ENCODE assay signal across 15 mouse cellular contexts in the genomic region with DNA sequence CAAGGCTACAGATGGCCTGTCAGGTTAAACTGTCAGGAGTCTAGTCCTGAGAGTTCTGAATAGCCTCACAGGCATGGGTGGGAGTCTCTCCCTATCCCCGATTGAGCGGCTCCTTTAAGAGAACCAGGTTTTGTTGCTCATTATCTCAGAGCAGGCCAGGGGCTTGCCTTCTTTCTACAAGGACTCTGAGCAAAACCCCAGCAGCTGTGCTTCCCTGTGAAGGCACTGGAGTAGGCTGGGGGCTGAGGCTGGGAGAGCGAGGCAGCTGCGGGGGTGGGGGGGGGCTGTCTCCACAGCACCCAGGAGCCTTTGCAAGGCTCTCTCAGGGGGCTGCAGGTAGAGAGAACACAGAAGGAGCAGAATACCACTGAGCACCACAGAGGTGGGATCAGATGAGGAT. TPM values are rescaled to one million over a fixed set of nuclear protein-coding genes. Genes with fewer than 3 reads are reported as not detected.
DNase-seq lines count a peak whose midpoint lies in the region; ATAC-seq and TF ChIP-seq lines count a peak whose summit lies in the region.
"Had no signal": no experiment of that assay in that cellular context is flagged by ENCODE, and none has a peak within 500 bp of the region (broad histone marks: within the 10 kb centered on the region; RNA-seq: fewer than 3 reads in every experiment).

No protein-coding gene starts in this region.

- no peak overlapping the region for H3K4me3 ChIP-seq in gastrocnemius, adult 2 months
- H3K4me3 ChIP-seq in kidney, embryonic 15.5 days (replicated peaks): no peak overlapping the region
- H3K4me3 ChIP-seq in hindbrain, embryonic 14.5 days (replicated peaks; ENCODE audit: low read length): no peak overlapping the region
- H3K4me3 ChIP-seq in lung, postnatal 0 days (ENCODE audit: low read depth, low read length): no peak overlapping the region
- H3K4me3 ChIP-seq: erythroblast, embryonic 14.5 days had no signal

- H3K9ac ChIP-seq in kidney, embryonic 15.5 days: no peak overlapping the region
- H3K9ac ChIP-seq in hindbrain, embryonic 14.5 days: 0 out of 2 replicates have a peak overlapping the region, but pooled peaks have one; percentile 9
- no peak overlapping the region for H3K9ac ChIP-seq in lung, postnatal 0 days (replicated peaks; ENCODE audit: low read depth)

- peak; percentile 2 for DNase-seq in gastrocnemius, adult 2 months
- no peak for DNase-seq in gastrocnemius, adult 8-10 months (ENCODE audit: low spot score in 2 of 2)
- no peak for DNase-seq in kidney, postnatal 10 days
- DNase-seq in brain, embryonic 14.5 days (ENCODE audit: low read depth): peak; percentile 57
- DNase-seq in hindbrain, embryonic 14.5 days (ENCODE audit: low spot score): no peak
- no peak for DNase-seq in lung, postnatal 0 days (ENCODE audit: low spot score)
- no peak for DNase-seq in frontal cortex, postnatal 10 days (ENCODE audit: low spot score in 2 of 2)
- DNase-seq: B cell, adult 2 months; gastrocnemius, postnatal 10 days; thymus, postnatal 14 days had no signal

- WGBS in kidney, embryonic 15.5 days: 72% methylated on average over 4 of the region's 4 CpGs
- 65% methylated on average over 4 of the region's 4 CpGs for WGBS in hindbrain, embryonic 14.5 days
- 86% methylated on average over 4 of the region's 4 CpGs for WGBS in lung, postnatal 0 days

- ATAC-seq in kidney, embryonic 15.5 days (replicated peaks; ENCODE audit: low FRiP score): no peak
- no peak for ATAC-seq in hindbrain, embryonic 14.5 days (ENCODE audit: low FRiP score)
- ATAC-seq in lung, postnatal 0 days: no peak

- no peak for TF ChIP-seq EP300 in lung, postnatal 0 days (IDR thresholded peaks at IDR 0.05)

- peaks cover 23% of the 10 kb centered on the region for H3K36me3 ChIP-seq in kidney, embryonic 15.5 days
- H3K36me3 ChIP-seq in hindbrain, embryonic 14.5 days (replicated peaks; ENCODE audit: control insufficient read depth, insufficient read depth): no peaks in the 10 kb centered on the region
- H3K36me3 ChIP-seq in lung, postnatal 0 days (ENCODE audit: insufficient read depth, low read length): no peaks in the 10 kb centered on the region

- peaks cover 63% of the 10 kb centered on the region for H3K4me1 ChIP-seq in kidney, embryonic 15.5 days
- H3K4me1 ChIP-seq in hindbrain, embryonic 14.5 days (replicated peaks; ENCODE audit: control insufficient read depth, insufficient read depth, low read length): peaks cover 33% of the 10 kb centered on the region
- H3K4me1 ChIP-seq in lung, postnatal 0 days (ENCODE audit: insufficient read depth, low read depth, low read length): 0 out of 2 replicates have a peak, but pooled peaks cover 2% of the 10 kb centered on the region

- no peak for TF ChIP-seq CTCF in gastrocnemius, adult 2 months (IDR thresholded peaks at IDR 0.05)
- TF ChIP-seq CTCF in brain, embryonic 14.5 days (IDR thresholded peaks at IDR 0.05; ENCODE audit: borderline replicate concordance, extremely low read depth, insufficient read depth, insufficient read length): no peak
- TF ChIP-seq CTCF in lung, postnatal 0 days (IDR thresholded peaks at IDR 0.05): no peak

- no peaks in the 10 kb centered on the region for H3K9me3 ChIP-seq in kidney, embryonic 15.5 days (replicated peaks)
- H3K9me3 ChIP-seq in hindbrain, embryonic 14.5 days (ENCODE audit: control insufficient read depth, low read length): no peaks in the 10 kb centered on the region
- H3K9me3 ChIP-seq in lung, postnatal 0 days (ENCODE audit: low read length): no peaks in the 10 kb centered on the region

- TF ChIP-seq POLR2A in brain, embryonic 14.5 days (IDR thresholded peaks at IDR 0.05; ENCODE audit: borderline replicate concordance, extremely low read depth, insufficient read depth, insufficient read length, poor library complexity, severe bottlenecking): no peak

- intact Hi-C loops in gastrocnemius, adult 2 months (cut with DNase I): no loop called here

- no peak overlapping the region for H3K4me2 ChIP-seq in kidney, embryonic 15.5 days
- no peak overlapping the region for H3K4me2 ChIP-seq in hindbrain, embryonic 14.5 days (replicated peaks)
- H3K4me2 ChIP-seq in lung, postnatal 0 days (replicated peaks; ENCODE audit: low read depth, low read length): no peak overlapping the region
- H3K4me2 ChIP-seq: liver, embryonic 11.5 days had no signal

- 0 out of 2 replicates have a peak, but pooled peaks cover 5% of the 10 kb centered on the region for H3K27me3 ChIP-seq in kidney, embryonic 15.5 days
- H3K27me3 ChIP-seq in hindbrain, embryonic 14.5 days (ENCODE audit: control insufficient read depth, insufficient read depth, low read length): peaks cover under 1% of the 10 kb centered on the region; the same call in 1 of the 2 replicates
- no peaks in the 10 kb centered on the region for H3K27me3 ChIP-seq in lung, postnatal 0 days (replicated peaks; ENCODE audit: insufficient read depth, low read length)

- peak overlapping the region; percentile 43 for H3K27ac ChIP-seq in gastrocnemius, adult 2 months
- H3K27ac ChIP-seq in kidney, embryonic 15.5 days: peak overlapping the region; percentile 72
- no peak overlapping the region; the same call in 1 of the 2 replicates for H3K27ac ChIP-seq in hindbrain, embryonic 14.5 days
- H3K27ac ChIP-seq in lung, postnatal 0 days (ENCODE audit: low read length): no peak overlapping the region

RNA-seq across cellular contexts. Expression of a gene that starts 5.1 kb away (rescaled TPM):
- 1 to 10 TPM in 1 of 2 experiments, under 1 TPM in 1; 0.94 to 1.8 TPM for total RNA-seq in gastrocnemius, adult 2 months (2021)
- total RNA-seq in gastrocnemius, adult 8-10 months (2022): 1 to 10 TPM in 2 of 4 experiments, under 1 TPM in 2; 0.32 to 1.5 (median 1.0) TPM
- 7.0 and 7.2 TPM in 2 replicates for polyA plus RNA-seq in kidney, embryonic 15.5 days (2015; fragmentation: Nextera tagmentation; extraction: Ambion mirVana)
- polyA plus RNA-seq in brain, embryonic 14.5 days (2012; rRNA removed): 10.4 and 13.3 TPM in 2 replicates
- 4.0 and 4.1 TPM in 2 replicates for polyA plus RNA-seq in hindbrain, embryonic 14.5 days (2014; fragmentation: Nextera tagmentation; extraction: Ambion mirVana)
- 2.4 and 2.7 TPM in 2 replicates for polyA plus RNA-seq in lung, postnatal 0 days (2015; fragmentation: Nextera tagmentation; extraction: Ambion mirVana)
- total RNA-seq: common myeloid progenitor, adult 5-6 weeks; megakaryocyte-erythroid progenitor cell, adult 5-6 weeks had no signal
- polyA plus RNA-seq: erythroblast, embryonic 14.5 days had no signal

Comparison
In these comparisons a context has a peak if more than half of its experiments do, and no peak if none do; other contexts are left out.
1. DNase-seq: peak in gastrocnemius, adult 2 months (single experiment) and brain, embryonic 14.5 days (single experiment); none in gastrocnemius, adult 8-10 months (0 of 2), kidney, postnatal 10 days (single experiment), hindbrain, embryonic 14.5 days (single experiment), lung, postnatal 0 days (single experiment) and frontal cortex, postnatal 10 days (0 of 2).
2. H3K27ac ChIP-seq: peak in gastrocnemius, adult 2 months (single experiment) and kidney, embryonic 15.5 days (single experiment); none in hindbrain, embryonic 14.5 days (single experiment) and lung, postnatal 0 days (single experiment).